Mouse (Mus musculus) limb, embryonic 12.5 days (tissue): Measurements from ENCODE around the gene Tmprss6. TPM values are rescaled to one million over a fixed set of nuclear protein-coding genes. Genes with fewer than 3 reads are reported as not detected.
A peak's percentile ranks its signal among the peaks of the same experiment; 100 is the strongest.

ENCODE experiments used
- ATAC-seq: fragments of 200-750 bp; cut with Nextera tagmentation; 2 replicates; pipeline ENCODE4 v1.8.0; 2017; ENCODE audit warnings: low read depth, moderate TSS enrichment; ENCODE audit not compliant: insufficient number of reproducible peaks, insufficient read depth, low FRiP score, low TSS enrichment
- H3K27ac ChIP-seq: fragments of 300-500 bp; sonication (generic); 2 replicates; pipeline ENCODE4 v1.5.1; 2016; ENCODE audit warnings: mild to moderate bottlenecking, moderate library complexity
- H3K27me3 ChIP-seq: fragments of 300-500 bp; sonication (generic); 2 replicates; pipeline ENCODE4 v1.6.1; 2016; ENCODE audit warnings: mild to moderate bottlenecking, moderate library complexity
- H3K36me3 ChIP-seq: fragments of 300-500 bp; sonication (generic); 2 replicates; pipeline ENCODE4 v1.6.1; 2016; ENCODE audit warnings: mild to moderate bottlenecking, moderate library complexity
- H3K4me1 ChIP-seq: fragments of 300-500 bp; sonication (generic); replicated peaks from 2 replicates; pipeline ENCODE4 v1.6.1; 2016
- H3K4me2 ChIP-seq: fragments of 300-500 bp; sonication (generic); 2 replicates; pipeline ENCODE4 v1.6.1; 2016; ENCODE audit warnings: mild to moderate bottlenecking, moderate library complexity
- H3K4me3 ChIP-seq: fragments of 300-500 bp; sonication (generic); replicated peaks from 2 replicates; pipeline ENCODE4 v1.5.1; 2016; ENCODE audit warnings: mild to moderate bottlenecking
- H3K9ac ChIP-seq: fragments of 300-500 bp; sonication (generic); replicated peaks from 2 replicates; pipeline ENCODE4 v1.6.1; 2016; ENCODE audit warnings: mild to moderate bottlenecking, moderate library complexity
- H3K9me3 ChIP-seq: fragments of 300-500 bp; sonication (generic); 2 replicates; pipeline ENCODE4 v1.6.1; 2016; ENCODE audit warnings: mild to moderate bottlenecking, moderate library complexity
- WGBS: fragments of 180-500 bp; shearing (Covaris S2); methylation state at CpG from one replicate; pipeline ENCODE4 v1.1.7; 2016; 5-methylcytosine and 5-hydroxymethylcytosine counted together
- polyA plus RNA-seq: library from polyadenylated mRNA; unstranded; fragments of >200 nt; fragmentation: Nextera tagmentation; extraction: Ambion mirVana; gene quantifications from 2 replicates; pipeline ENCODE4 v1.2.1, GENCODE M21; 2016

Tmprss6 gene
- polyA plus RNA-seq, 1 experiment from 2014 or later: 0.10 TPM

DNA sequence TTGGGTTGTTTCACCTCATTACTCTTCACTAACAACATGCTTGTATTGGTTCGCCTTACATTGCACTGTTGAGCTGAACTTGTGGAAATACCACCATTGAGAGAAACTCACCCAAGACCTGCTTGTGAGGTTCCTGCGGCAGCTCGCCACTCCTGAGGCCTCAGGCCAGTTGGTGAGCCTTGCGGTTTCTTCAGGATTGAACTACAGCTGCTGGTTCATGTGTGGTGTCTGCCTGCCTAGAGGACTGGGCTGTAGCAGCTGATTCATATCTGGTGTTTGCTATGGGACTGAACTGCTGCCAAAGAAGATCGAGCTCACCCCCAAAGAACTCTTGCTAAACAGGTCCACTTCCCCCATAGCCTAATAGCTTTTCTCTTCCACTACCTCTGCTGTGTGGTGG lies 36.4 kb upstream of the Tmprss6 start:
- Histone ChIP-seq H3K4me2 (no peak overlapping the region), H3K4me3 (no peak overlapping the region), H3K36me3 (no peaks in the 10 kb centered on the region), H3K9me3 (peaks cover 9% of the 10 kb centered on the region), H3K27ac (no peak overlapping the region), H3K9ac (no peak overlapping the region), H3K27me3 (no peaks in the 10 kb centered on the region), H3K4me1 (peaks cover 3% of the 10 kb centered on the region)
- ATAC-seq: no peak
- WGBS: 89% methylated on average over 5 of the region's 5 CpGs

DNA sequence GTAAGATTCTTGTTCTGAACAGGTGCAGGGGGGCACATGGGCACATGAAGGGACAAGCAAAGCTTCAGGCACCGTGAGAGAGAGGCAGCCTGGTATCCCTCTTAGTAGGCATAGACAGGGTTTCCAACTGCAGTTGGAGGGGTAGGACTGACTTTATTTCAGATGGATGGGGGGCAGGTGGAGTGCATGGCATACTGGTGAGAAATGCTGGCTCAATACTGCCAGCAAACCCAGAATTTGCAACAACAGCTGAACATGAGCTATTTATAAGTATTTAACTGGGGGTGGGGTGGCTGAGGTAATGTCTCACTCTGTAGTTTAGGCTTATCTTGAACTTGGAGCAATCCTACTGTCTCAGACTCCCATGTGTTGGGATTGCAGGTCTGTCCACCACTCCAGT lies 35.6 kb upstream of the Tmprss6 start:
- Histone ChIP-seq H3K27ac (no peak overlapping the region), H3K9ac (no peak overlapping the region), H3K4me1 (no peaks in the 10 kb centered on the region; the same call in 1 of the 2 replicates), H3K36me3 (no peaks in the 10 kb centered on the region), H3K4me3 (no peak overlapping the region), H3K27me3 (no peaks in the 10 kb centered on the region), H3K4me2 (no peak overlapping the region), H3K9me3 (peaks cover 9% of the 10 kb centered on the region)
- ATAC-seq: no peak
- 84% methylated on average over 1 of the region's 1 CpGs for WGBS

DNA sequence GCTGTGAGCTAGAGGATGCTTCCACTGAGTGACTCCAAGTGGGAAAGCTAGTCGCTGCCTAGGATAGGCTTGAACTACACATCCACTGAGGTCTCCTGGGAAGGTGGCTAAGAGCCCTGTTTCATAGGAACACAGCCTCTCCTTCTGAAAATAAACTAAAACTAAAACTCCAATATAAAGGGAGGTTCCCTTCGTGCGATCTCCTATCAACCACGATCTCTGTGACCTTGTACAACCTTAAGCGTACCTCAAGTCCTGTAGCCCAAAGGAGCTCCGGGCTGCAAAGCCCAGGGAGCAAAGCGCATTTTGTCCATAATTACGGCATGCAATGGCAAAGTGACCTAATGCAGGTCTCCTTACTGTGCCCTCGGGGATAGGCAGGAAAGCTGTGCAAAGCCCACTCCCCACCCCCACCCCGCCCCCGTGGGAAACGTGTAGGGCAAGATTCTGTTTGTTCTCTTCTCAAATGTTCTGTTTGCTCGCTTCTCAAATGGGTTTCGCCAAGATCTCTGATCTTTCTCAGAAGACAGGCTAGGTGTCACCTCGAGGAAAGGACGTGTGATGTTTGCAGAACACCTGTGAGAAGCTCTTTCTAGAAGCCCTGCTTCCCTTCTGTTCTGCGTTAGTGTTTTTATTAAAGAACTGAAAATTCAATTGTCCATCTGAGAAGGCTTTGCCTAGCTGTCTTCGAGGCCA lies 34.2 kb upstream of the Tmprss6 start:
- Histone ChIP-seq H3K9ac (no peak overlapping the region), H3K9me3 (peaks cover 9% of the 10 kb centered on the region), H3K27me3 (peaks cover 5% of the 10 kb centered on the region; the same call in 1 of the 2 replicates), H3K4me3 (no peak overlapping the region), H3K4me2 (no peak overlapping the region), H3K36me3 (no peaks in the 10 kb centered on the region), H3K4me1 (no peaks in the 10 kb centered on the region; the same call in 1 of the 2 replicates), H3K27ac (no peak overlapping the region)
- ATAC-seq: no peak
- 78% methylated on average over 18 of the region's 18 CpGs for WGBS

DNA sequence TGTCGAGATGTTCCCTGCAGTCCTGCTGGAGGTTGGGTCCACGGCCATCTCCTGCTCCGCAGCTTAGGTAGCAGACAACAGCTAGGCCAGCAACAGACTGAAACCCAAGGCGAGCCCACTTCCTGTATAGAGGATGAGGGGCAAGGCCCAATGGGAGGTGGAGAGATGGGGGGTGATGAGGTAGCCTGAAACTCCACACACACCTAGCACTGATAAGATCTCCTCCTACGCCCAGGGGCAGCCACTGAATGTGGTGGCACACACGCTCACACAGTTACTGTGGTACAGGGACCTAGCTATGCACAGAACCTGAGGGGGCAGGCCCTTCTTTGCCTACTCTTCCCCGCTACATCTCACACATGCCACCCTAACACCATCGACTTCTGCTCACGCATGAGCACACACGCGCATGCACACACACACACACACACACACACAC lies 26.6 kb upstream of the Tmprss6 start, which contains the start of gene Il2rb:
Il2rb (minus strand) TSS at position 304 of the 439 bp plus-strand sequence.
- peaks cover 5% of the 10 kb centered on the region; the same call in 1 of the 2 replicates for H3K27me3 ChIP-seq
- WGBS: 93% methylated on average over 11 of the region's 11 CpGs
- H3K4me3 ChIP-seq: no peak within 1 kb of the TSS
- no peak for ATAC-seq
- peaks cover 4% of the 10 kb centered on the region for H3K4me1 ChIP-seq
- no peak within 1 kb of the TSS for H3K27ac ChIP-seq
- H3K9ac ChIP-seq: no peak within 1 kb of the TSS
- no peaks in the 10 kb centered on the region for H3K36me3 ChIP-seq
- H3K9me3 ChIP-seq: no peaks in the 10 kb centered on the region
- no peak within 1 kb of the TSS for H3K4me2 ChIP-seq

GRCm38 (mm10) chr15:78493401-78494010 lies 25.1 kb upstream of the Tmprss6 start:
- Histone ChIP-seq H3K4me1 (peaks cover 11% of the 10 kb centered on the region), H3K4me3 (no peak overlapping the region), H3K27ac (no peak overlapping the region), H3K27me3 (peaks cover under 1% of the 10 kb centered on the region; the same call in 1 of the 2 replicates), H3K9me3 (no peaks in the 10 kb centered on the region), H3K36me3 (no peaks in the 10 kb centered on the region), H3K4me2 (no peak overlapping the region), H3K9ac (no peak overlapping the region)
- no peak for ATAC-seq
- 87% methylated on average over 10 of the region's 10 CpGs for WGBS

DNA sequence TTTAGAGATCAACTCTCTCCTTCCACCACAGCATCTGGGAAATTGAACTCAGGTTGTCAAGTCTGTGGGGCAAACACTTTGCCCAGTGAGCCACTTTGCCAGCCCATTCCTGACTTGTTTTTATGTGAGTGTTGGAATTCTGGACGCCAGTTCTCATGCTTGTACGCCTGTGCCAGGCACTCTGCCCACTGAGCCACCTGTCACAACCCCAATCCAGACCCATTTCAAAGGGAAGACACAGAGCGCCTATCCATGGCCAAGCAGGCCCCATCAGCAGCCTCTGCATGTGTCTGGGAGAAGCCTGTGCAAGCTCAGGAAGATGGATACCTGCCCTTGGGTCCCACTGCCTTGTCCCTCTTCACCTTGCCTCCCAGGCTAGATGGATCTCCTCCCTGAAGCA lies 22.9 kb upstream of the Tmprss6 start:
- peaks cover 7% of the 10 kb centered on the region; the same call in 1 of the 2 replicates for H3K27me3 ChIP-seq
- no peak overlapping the region for H3K4me3 ChIP-seq
- no peaks in the 10 kb centered on the region for H3K36me3 ChIP-seq
- no peaks in the 10 kb centered on the region for H3K9me3 ChIP-seq
- no peak overlapping the region for H3K27ac ChIP-seq
- H3K4me2 ChIP-seq: no peak overlapping the region
- H3K4me1 ChIP-seq: peaks cover 11% of the 10 kb centered on the region
- WGBS: 86% methylated on average over 3 of the region's 3 CpGs
- no peak for ATAC-seq
- H3K9ac ChIP-seq: no peak overlapping the region

GRCm38 (mm10) chr15:78489906-78490305 lies 21.5 kb upstream of the Tmprss6 start:
- Histone ChIP-seq H3K9ac (no peak overlapping the region), H3K36me3 (no peaks in the 10 kb centered on the region), H3K27ac (peak overlapping the region; percentile 81), H3K4me2 (no peak overlapping the region), H3K9me3 (no peaks in the 10 kb centered on the region), H3K4me1 (peaks cover 11% of the 10 kb centered on the region), H3K4me3 (no peak overlapping the region), H3K27me3 (peaks cover 10% of the 10 kb centered on the region; the same call in 1 of the 2 replicates)
- no peak for ATAC-seq
- WGBS: 48% methylated on average over 8 of the region's 8 CpGs

DNA sequence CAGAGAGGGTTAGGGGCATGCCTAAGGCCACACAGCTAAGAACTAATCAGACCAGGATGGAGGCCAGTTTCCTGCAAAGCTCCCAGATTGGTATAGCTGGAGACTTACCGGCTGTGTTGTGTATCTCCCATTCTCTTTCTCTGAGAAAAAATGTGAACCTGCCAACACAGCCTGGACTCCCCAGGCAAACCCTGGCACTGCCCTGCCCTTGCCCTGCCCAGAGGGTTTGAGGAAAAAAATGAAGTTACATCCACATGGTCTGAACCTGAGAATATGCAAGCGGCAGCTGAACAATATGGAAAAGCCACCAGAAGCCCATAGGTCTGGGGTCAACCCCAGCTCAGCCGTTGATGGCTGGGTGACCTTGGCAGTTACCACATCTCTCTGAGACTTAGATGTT lies 20.8 kb upstream of the Tmprss6 start:
- Histone ChIP-seq H3K9me3 (no peaks in the 10 kb centered on the region), H3K4me3 (no peak overlapping the region), H3K9ac (no peak overlapping the region), H3K4me2 (no peak overlapping the region), H3K36me3 (no peaks in the 10 kb centered on the region), H3K4me1 (peaks cover 11% of the 10 kb centered on the region), H3K27ac (no peak overlapping the region), H3K27me3 (peaks cover 10% of the 10 kb centered on the region; the same call in 1 of the 2 replicates)
- 92% methylated on average over 3 of the region's 3 CpGs for WGBS
- ATAC-seq: no peak

GRCm38 (mm10) chr15:78487066-78487465 lies 18.6 kb upstream of the Tmprss6 start:
- no peak overlapping the region for H3K9ac ChIP-seq
- no peaks in the 10 kb centered on the region for H3K9me3 ChIP-seq
- no peaks in the 10 kb centered on the region for H3K36me3 ChIP-seq
- no peak overlapping the region for H3K4me3 ChIP-seq
- H3K27me3 ChIP-seq: peaks cover 10% of the 10 kb centered on the region; the same call in 1 of the 2 replicates
- H3K4me1 ChIP-seq: peaks cover 11% of the 10 kb centered on the region
- ATAC-seq: no peak
- WGBS: 71% methylated on average over 4 of the region's 4 CpGs
- H3K4me2 ChIP-seq: no peak overlapping the region
- no peak overlapping the region for H3K27ac ChIP-seq

GRCm38 (mm10) chr15:78486564-78486963 lies 18.1 kb upstream of the Tmprss6 start:
- peaks cover 10% of the 10 kb centered on the region; the same call in 1 of the 2 replicates for H3K27me3 ChIP-seq
- H3K27ac ChIP-seq: no peak overlapping the region
- no peaks in the 10 kb centered on the region for H3K9me3 ChIP-seq
- peaks cover 11% of the 10 kb centered on the region for H3K4me1 ChIP-seq
- no peak for ATAC-seq
- H3K9ac ChIP-seq: no peak overlapping the region
- H3K36me3 ChIP-seq: no peaks in the 10 kb centered on the region
- no peak overlapping the region for H3K4me2 ChIP-seq
- no peak overlapping the region for H3K4me3 ChIP-seq
- WGBS: 100% methylated on average over 1 of the region's 1 CpGs

DNA sequence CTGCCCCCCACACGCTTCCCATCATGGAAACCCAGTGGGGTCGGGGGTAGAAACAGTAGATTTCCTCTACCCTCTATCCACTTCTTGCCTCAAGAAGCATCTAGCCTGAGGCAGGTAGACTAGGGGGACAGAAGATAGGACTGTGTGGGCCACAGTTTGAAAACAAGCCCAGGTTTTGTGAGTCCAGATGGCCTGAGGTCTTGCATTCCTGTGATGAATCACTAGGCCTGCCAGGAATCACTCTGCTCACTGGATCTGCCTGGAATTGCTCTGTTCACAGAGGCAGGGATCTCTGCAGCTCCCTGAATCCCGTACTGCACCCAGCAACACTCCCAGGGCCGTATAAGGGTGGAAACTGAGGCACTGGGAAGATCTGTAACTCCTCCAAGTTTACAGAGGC lies 14.9 kb upstream of the Tmprss6 start:
- Histone ChIP-seq H3K36me3 (no peaks in the 10 kb centered on the region), H3K9ac (no peak overlapping the region), H3K27ac (no peak overlapping the region), H3K4me1 (no peaks in the 10 kb centered on the region), H3K9me3 (no peaks in the 10 kb centered on the region; the same call in 1 of the 2 replicates), H3K4me2 (no peak overlapping the region), H3K27me3 (peaks cover 10% of the 10 kb centered on the region; the same call in 1 of the 2 replicates), H3K4me3 (no peak overlapping the region)
- no peak for ATAC-seq
- WGBS: 76% methylated on average over 4 of the region's 4 CpGs
